Mouse (Mus musculus): ENCODE measurements around the gene Hes5.

GRCm38 (mm10) chr4:154933306-154933907 lies 27.3 kb upstream of the Hes5 start:
- TF ChIP-seq EP300 (IDR thresholded peaks at IDR 0.05; ENCODE audit: low read depth in 1 of 2, low read length in 2 of 2) (no peak), POLR2A (IDR thresholded peaks at IDR 0.05; ENCODE audit: control insufficient read depth in 1 of 2, insufficient read depth in 1 of 2, low read depth in 1 of 2, low read length in 2 of 2, poor library complexity in 1 of 2) (no peak), KAT2A (conservative IDR thresholded peaks at IDR 0.05; ENCODE audit: low read depth, low read length) (no peak), CTCF (IDR thresholded peaks at IDR 0.05 in 2 of 3, conservative IDR thresholded peaks at IDR 0.05 in 1 of 3; ENCODE audit: control insufficient read depth in 1 of 3, insufficient read depth in 1 of 3, low read depth in 2 of 3, low read length in 3 of 3, poor library complexity in 1 of 3, severe bottlenecking in 1 of 3) (no peak), TCF12 (IDR thresholded peaks at IDR 0.05; ENCODE audit: low read depth, low read length) (no peak), GATA1 (IDR thresholded peaks at IDR 0.05; ENCODE audit: low read depth, low read length) (no peak), CHD2 (IDR thresholded peaks at IDR 0.05; ENCODE audit: low read length) (no peak), ZC3H11A (IDR thresholded peaks at IDR 0.05; ENCODE audit: low read depth, low read length) (no peak)

All from MEL (cell line).